Mouse (Mus musculus): Measurements from ENCODE around the gene Insig1.
A peak's percentile ranks its signal among the peaks of the same experiment; 100 is the strongest.

The Insig1 gene

DNA sequence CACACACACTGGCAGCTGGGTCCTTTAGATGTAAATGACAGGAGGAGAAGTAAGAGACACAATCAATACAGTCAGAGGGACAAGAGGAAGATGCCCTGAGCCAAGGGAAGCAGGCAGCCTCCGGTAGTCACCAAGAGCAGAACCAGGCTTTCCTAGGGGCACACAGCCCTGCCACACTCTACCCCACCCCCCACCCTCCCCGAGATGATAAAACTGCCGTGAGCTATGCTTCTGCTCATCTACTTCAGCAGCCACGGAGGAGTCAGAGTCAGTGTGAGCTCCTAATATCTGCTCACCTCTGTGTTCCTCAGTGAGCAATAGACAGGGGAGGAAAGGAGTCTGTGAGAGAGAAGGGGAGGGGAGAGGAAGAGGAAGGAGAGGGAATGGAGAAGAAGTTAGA is 5.9 kb upstream of the Insig1 start:
- DNase-seq, result no peak

DNA sequence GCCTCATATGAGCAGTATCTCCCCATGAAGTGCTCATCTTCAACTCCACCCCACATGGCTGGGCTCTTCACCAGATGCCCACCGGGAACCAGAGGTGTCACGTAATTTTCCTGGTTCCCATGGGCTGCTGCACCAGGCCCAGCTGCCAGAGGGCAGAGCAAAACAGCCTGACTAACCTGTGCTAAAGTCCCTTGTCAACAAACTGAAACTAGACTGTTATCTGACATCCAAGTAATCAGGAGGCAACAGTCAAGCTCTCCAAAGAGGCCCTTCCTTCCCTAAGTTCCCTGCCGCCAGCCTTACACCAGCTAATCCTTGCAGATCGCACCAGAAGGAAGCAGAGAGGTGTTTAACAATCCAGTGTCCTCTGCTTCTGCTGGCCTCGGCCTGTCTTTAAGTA is 4.9 kb upstream of the Insig1 start:
- no peak for DNase-seq

DNA sequence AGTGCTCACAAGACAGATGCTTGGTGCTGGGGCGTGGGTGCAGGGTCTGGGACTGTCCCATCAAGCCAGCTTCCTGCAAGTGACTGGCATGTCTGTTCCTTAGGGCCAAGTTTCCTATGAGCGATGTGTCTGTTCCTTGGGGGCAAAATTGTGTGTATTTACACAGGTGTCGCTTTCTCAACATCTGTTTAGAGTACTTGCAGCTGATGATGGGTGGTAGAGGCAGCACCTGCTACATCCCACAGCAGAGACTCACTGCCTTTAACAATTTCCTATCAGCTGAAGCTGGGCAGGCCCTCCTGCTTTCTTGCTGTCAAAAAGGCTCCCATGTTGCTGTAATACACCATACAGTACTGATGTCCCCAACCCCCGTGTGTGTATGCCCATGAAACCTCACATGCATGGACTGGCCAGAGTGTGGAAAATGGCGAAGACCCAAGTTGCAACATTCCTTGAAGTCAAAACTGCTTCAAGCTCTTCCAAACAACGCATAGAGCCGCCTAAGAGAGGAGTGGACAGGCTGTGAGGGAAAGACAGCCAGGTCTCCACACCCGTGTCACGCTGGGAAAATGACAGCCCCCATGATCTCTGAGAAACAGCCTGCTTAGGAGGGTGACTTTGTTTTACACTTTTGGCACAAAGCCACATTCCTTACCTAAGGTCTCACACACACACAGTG is 875 bp upstream of the Insig1 start:
- DNase-seq, result no peak

DNA sequence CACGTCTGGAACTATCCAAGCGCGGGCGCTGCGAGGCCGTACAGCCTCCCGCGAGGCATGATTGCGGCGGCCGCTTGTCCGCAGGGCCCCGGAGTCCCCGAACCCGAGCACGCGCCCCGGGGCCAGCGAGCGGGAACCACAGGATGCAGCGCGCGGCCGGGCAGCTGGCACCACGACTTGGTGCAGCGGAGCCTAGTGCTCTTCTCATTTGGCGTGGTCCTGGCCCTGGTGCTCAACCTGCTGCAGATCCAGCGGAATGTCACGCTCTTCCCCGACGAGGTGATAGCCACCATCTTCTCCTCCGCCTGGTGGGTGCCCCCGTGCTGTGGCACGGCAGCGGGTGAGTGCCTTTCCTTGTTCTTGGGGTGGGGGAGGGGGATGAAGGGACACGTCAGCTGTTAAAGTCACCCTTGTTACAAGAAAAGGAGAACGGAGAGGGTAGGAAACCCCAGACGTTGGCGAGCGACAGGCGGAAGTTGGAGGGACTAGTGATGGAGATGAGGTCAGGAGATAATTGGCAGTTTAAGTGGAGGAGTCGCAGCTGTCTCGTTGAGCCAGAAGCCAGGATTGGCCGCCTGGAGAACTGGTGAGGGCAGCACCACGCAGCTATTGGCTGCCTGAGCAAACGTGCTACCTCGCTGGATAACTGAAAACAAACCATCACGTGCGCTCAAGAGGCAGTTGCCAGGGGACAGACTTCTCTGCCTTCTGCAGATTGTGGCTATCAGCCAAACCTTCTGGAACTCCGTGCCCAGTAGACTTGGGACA is 477 bp downstream of the Insig1 start:
- peak; percentile 96 for DNase-seq

- no peak for DNase-seq
Observed at GRCm38 (mm10) chr5:28079431-28079830, 8.3 kb downstream of the Insig1 start.

GRCm38 (mm10) chr5:28081127-28081526 is 10.0 kb downstream of the Insig1 start:
- no peak for DNase-seq

GRCm38 (mm10) chr5:28081822-28082221 is 10.7 kb downstream of the Insig1 start:
- no peak for DNase-seq

- DNase-seq, result no peak
Observed at GRCm38 (mm10) chr5:28082312-28082711, 11.1 kb downstream of the Insig1 start.

DNA sequence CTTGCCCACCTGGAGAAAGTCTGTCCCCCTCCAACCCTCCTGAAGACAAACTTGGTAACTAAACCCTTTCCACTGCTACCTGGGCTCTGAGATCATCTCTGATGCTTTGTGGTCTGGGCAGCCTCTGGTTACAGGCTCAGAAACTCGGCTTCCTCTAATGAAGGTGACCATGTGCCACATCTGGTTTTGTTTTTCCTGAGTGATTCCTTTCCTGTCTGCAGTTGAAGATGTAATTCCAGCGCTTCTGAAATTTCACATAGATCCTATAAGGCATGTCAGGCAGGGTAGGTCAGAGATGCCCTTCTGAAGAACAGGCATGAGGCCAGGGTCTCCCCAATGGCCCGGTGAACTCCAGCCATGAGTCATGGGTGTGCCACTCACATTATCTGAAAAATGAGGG is 11.6 kb downstream of the Insig1 start:
- DNase-seq, result no peak

GRCm38 (mm10) chr5:28084743-28085142 is 13.6 kb downstream of the Insig1 start:
- no peak for DNase-seq

DNA sequence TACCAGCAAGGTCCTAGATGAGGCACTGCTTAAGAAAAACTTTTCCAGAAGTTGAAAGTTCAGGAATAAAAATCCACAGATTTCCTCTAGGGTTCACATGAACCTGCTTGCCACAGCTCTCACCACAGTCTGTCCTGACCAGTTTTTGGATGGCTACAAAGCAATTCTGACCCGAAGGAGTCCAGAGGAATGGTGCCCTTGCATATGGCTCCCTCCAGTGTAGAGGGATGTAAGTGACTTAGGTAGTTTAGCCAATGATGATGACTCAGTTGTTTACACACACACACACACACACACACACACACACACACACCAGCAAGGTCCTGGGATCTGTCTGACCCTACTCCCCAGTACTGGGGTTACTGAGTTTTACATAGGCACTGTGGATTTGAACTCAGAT is 19.4 kb downstream of the Insig1 start:
- DNase-seq, result no peak

DNA sequence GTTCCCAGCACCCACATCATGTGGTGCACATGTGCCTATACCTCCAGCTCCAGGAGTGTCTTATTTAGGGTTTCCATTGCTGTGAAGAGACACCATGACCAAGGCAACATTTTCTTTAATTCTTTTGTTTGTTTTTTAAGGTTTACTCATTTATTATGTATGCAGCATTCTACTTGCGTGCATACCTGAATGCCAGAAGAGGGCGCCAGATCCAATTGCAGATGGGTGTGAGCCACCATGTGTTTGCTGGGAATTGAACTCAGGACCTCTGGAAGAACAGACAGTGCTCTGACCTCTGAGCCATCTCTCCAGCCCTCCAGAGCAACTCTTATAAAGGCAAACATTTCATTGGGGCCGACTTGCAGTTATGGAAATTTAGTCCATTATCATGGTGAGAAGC is 21.2 kb downstream of the Insig1 start:
- DNase-seq, result no peak

DNA sequence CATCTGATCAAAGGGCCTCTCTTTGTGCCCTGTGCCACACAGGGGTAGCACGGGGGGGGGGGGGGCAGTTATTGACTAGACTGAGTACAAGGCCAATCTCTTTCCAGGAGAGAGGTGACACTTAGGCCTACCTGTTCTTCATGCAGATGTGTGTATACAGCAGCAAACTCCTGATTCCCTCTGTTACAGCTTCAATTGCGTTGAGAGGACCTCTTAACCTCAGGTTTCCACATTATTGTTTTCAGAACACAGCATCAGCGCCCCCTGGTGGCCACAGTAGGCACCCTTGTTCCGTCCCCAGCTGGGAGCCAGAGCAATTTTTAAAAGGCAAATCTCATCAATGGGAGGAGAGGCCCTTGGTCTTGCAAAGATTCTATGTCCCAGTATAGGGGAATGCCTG is 22.7 kb downstream of the Insig1 start:
- DNase-seq, result peak; percentile 46

GRCm38 (mm10) chr5:28094393-28094792 is 23.2 kb downstream of the Insig1 start:
- no peak for DNase-seq

- DNase-seq, result no peak
Observed at GRCm38 (mm10) chr5:28094846-28095245, 23.7 kb downstream of the Insig1 start.

DNA sequence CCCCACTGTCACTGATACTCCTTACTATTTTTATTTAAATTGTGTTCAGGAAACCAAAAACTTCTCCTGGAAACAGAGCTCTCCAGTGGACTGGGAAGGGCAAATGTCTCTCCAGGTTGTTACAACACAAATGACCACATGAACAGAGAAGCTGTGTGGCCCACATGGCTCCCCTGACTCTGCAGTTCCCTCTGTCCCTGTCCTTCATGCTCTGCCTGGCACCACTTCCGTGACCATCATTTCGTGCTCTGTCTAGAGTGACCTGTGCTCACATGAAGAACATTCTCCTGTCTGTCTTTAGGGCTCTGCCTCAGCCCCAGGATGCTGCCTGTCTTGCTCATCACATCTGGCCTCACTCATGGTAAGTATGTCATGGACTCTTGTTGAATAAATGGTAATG is 24.5 kb downstream of the Insig1 start:
- DNase-seq, result no peak

DNA sequence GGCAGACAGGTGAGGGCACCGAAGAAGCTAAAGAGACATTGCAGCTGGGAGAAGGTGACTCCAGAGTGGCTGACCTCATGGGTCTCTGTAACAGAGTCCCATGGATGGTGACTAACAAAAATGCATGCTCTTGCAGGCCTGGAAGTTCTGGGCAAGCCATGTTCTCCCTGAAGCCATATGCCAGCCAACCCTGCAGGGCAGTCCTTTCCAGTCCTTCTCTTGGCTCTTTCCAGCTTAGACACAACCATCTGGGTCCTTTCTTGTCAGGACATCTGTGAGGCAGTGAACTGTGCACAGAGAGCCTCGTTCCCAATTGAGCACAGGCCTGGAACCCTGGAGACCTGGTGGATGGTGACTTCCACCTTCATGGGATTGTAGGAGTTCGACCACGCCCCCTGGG is 35.8 kb downstream of the Insig1 start:
- no peak for DNase-seq

DNA sequence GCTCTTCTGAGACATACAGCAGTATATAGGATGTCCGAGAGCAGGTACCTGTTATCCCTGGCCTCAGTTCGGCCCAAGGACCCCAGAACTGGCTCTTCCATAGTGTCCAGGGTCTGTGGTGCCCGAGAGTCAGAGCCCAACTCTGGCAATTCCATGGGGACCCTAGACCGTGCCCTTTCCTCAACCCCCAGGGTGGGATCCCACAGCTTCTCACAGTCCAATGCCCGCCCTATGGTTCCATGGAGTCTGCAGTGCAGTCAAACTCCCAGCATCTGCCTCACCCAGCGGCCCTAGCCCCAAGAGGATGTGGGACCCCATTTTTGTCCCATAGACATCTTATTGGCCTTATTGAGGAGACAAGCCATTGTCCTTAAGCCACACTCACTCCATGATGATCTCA is 36.8 kb downstream of the Insig1 start:
- no peak for DNase-seq

GRCm38 (mm10) chr5:28110881-28111280 is 39.7 kb downstream of the Insig1 start:
- no peak for DNase-seq

DNA sequence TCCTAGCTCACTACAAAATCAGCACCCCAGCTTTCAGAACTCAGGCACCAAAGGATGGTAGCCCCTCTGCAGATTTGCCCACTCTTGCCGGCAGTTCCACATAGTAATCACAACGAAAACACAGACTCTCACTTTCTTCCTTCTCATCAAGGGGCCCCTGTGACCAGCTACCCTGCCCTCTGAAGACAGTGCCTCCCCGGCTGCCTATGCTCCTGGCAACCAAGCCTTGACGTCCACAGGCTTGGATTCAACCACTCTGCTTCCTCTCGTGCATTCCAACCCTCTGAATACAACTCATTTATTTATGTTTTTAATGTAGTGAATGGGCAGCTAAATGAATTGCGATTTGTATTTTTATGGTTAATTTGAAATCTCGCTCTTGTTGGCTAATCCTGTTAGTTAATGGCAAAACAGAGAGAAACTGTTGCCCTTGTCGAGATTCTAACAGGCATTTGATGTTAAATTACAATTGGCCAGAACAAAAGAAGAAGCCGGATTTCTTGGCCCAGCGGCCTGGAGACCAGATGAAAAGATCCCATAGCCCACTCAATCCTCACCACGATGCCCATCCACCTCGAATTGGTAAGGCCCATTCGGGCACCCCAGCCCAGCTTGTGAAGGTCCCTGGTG is 46.2 kb downstream of the Insig1 start:
- DNase-seq, result no peak

GRCm38 (mm10) chr5:28117882-28118530 is 46.8 kb downstream of the Insig1 start:
- DNase-seq, result peak; percentile 34

GRCm38 (mm10) chr5:28118531-28118925 is 47.4 kb downstream of the Insig1 start:
- DNase-seq, result no peak

DNA sequence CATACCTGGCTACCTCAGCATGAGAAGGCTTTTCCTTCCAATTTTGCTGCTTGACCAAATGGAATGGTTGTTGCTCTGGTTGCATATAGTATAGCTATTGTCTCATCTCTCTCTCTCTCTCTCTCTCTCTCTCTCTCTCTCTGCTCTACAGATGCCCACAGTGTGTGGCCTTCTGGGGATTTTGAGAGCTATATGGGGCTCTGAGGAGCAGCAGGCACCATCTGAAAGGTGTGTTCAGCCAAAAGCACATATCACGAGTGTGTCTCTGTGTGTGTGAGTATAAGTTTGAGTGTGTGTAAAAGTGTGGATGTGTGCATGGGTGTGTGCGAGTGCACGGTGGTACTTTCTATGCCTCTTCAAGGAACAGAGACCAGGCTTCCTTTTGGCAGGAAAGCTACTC is 48.4 kb downstream of the Insig1 start:
- DNase-seq, result no peak
